15 mouse cellular contexts compared by ENCODE assay signal in the genomic region with DNA sequence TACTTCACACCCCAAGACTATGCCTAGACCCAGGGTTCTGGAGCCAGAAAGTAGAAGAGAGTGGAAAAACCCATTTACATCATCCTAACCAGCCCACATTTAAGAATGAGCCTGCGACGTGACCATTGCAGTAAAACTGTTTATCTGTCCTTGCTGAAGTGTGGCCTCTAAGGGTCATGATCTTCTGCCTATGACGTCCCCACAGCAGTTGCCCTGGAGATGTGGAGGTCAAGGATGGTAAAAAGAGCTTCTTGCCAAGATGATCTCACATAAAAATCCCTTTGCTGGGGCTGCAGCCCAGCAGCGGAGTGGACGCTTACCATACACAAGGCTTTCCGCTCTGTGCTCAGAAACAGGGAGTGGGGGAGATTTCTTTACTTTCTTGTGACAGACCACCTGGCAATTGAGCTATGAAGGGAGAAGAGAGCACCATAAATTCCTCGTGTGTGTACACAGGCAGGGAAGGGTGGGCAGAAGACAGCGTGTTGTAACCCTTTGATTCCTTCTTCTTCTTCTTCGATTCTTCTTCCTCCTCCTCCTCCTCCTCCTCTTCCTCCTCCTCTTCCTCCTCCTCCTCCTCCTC.
DNase-seq lines count a peak whose midpoint lies in the region; ATAC-seq and TF ChIP-seq lines count a peak whose summit lies in the region.
"Had no signal": no experiment of that assay in that cellular context is flagged by ENCODE, and none has a peak within 500 bp of the region (broad histone marks: within the 10 kb centered on the region; RNA-seq: fewer than 3 reads in every experiment).

No protein-coding gene starts in this region.

- H3K27me3 ChIP-seq in forebrain, embryonic 10.5 days (ENCODE audit: poor library complexity, severe bottlenecking), result peaks cover 7% of the 10 kb centered on the region; the same call in 1 of the 2 replicates
- H3K27me3 ChIP-seq in forebrain, embryonic 13.5 days, result 0 out of 2 replicates have a peak, but pooled peaks cover 3% of the 10 kb centered on the region
- H3K27me3 ChIP-seq in kidney, embryonic 15.5 days, result no peaks in the 10 kb centered on the region
- H3K27me3 ChIP-seq in intestine, postnatal 0 days (replicated peaks; ENCODE audit: control insufficient read depth, insufficient read depth, low read length), result no peaks in the 10 kb centered on the region
- H3K27me3 ChIP-seq: hindbrain, embryonic 15.5 days; neural tube, embryonic 13.5 days had no signal

- WGBS in forebrain, embryonic 10.5 days, result 84% methylated on average over 9 of the region's 9 CpGs
- WGBS in forebrain, embryonic 13.5 days, result 86% methylated on average over 9 of the region's 9 CpGs
- 27% methylated on average over 9 of the region's 9 CpGs for WGBS in kidney, embryonic 15.5 days
- 36% methylated on average over 9 of the region's 9 CpGs for WGBS in intestine, postnatal 0 days

- no peak overlapping the region for H3K4me3 ChIP-seq in forebrain, embryonic 10.5 days
- H3K4me3 ChIP-seq in forebrain, embryonic 13.5 days, result no peak overlapping the region
- H3K4me3 ChIP-seq in kidney, embryonic 15.5 days (replicated peaks), result no peak overlapping the region
- no peak overlapping the region for H3K4me3 ChIP-seq in intestine, postnatal 0 days (ENCODE audit: low read depth, low read length)
- H3K4me3 ChIP-seq: hindbrain, embryonic 15.5 days; liver, embryonic 13.5 days; neural tube, embryonic 13.5 days had no signal

- H3K27ac ChIP-seq in forebrain, embryonic 10.5 days, result 0 out of 2 replicates have a peak overlapping the region, but pooled peaks have one; percentile 15
- H3K27ac ChIP-seq in forebrain, embryonic 13.5 days, result no peak overlapping the region
- H3K27ac ChIP-seq in kidney, embryonic 15.5 days, result peak overlapping the region; percentile 68
- H3K27ac ChIP-seq in intestine, postnatal 0 days (ENCODE audit: low read depth, low read length), result no peak overlapping the region
- H3K27ac ChIP-seq: hindbrain, embryonic 15.5 days; liver, embryonic 13.5 days; neural tube, embryonic 13.5 days had no signal

- no peak for TF ChIP-seq CTCF in intestine, postnatal 0 days (IDR thresholded peaks at IDR 0.05; ENCODE audit: low read depth)

- no peaks in the 10 kb centered on the region for H3K9me3 ChIP-seq in forebrain, embryonic 10.5 days
- H3K9me3 ChIP-seq in forebrain, embryonic 13.5 days (replicated peaks), result no peaks in the 10 kb centered on the region
- no peaks in the 10 kb centered on the region for H3K9me3 ChIP-seq in kidney, embryonic 15.5 days (replicated peaks)
- H3K9me3 ChIP-seq in intestine, postnatal 0 days (ENCODE audit: control insufficient read depth), result no peaks in the 10 kb centered on the region
- H3K9me3 ChIP-seq: G1E; hindbrain, embryonic 15.5 days; liver, embryonic 13.5 days; neural tube, embryonic 13.5 days had no signal

- peaks cover 45% of the 10 kb centered on the region for H3K4me1 ChIP-seq in forebrain, embryonic 10.5 days
- H3K4me1 ChIP-seq in forebrain, embryonic 13.5 days, result peaks cover 18% of the 10 kb centered on the region
- peaks cover 71% of the 10 kb centered on the region for H3K4me1 ChIP-seq in kidney, embryonic 15.5 days
- H3K4me1 ChIP-seq in intestine, postnatal 0 days (replicated peaks; ENCODE audit: control insufficient read depth, insufficient read depth, low read length), result peaks cover 4% of the 10 kb centered on the region; the same call in 1 of the 2 replicates

- no peak overlapping the region for H3K9ac ChIP-seq in forebrain, embryonic 13.5 days
- no peak overlapping the region for H3K9ac ChIP-seq in kidney, embryonic 15.5 days
- no peak overlapping the region for H3K9ac ChIP-seq in intestine, postnatal 0 days (ENCODE audit: low read depth, low read length)
- H3K9ac ChIP-seq: hindbrain, embryonic 15.5 days; liver, embryonic 13.5 days; neural tube, embryonic 13.5 days had no signal

- no peak for ATAC-seq in forebrain, embryonic 13.5 days
- 0 out of 2 replicates have a peak, but pooled peaks have one; percentile 22 for ATAC-seq in kidney, embryonic 15.5 days (replicated peaks; ENCODE audit: low FRiP score)
- 0 out of 2 replicates have a peak, but pooled peaks have one; percentile 12 for ATAC-seq in intestine, postnatal 0 days

- no peaks in the 10 kb centered on the region for H3K36me3 ChIP-seq in forebrain, embryonic 10.5 days (replicated peaks)
- no peaks in the 10 kb centered on the region for H3K36me3 ChIP-seq in forebrain, embryonic 13.5 days (ENCODE audit: poor library complexity, severe bottlenecking)
- no peaks in the 10 kb centered on the region for H3K36me3 ChIP-seq in kidney, embryonic 15.5 days
- H3K36me3 ChIP-seq in intestine, postnatal 0 days (ENCODE audit: control insufficient read depth, insufficient read depth), result no peaks in the 10 kb centered on the region
- H3K36me3 ChIP-seq: G1E; hindbrain, embryonic 15.5 days; liver, embryonic 13.5 days; neural tube, embryonic 13.5 days had no signal

- no peak overlapping the region for H3K4me2 ChIP-seq in forebrain, embryonic 13.5 days
- no peak overlapping the region for H3K4me2 ChIP-seq in kidney, embryonic 15.5 days
- H3K4me2 ChIP-seq in intestine, postnatal 0 days (replicated peaks; ENCODE audit: low read depth), result no peak overlapping the region
- H3K4me2 ChIP-seq: hindbrain, embryonic 15.5 days; liver, embryonic 13.5 days; neural tube, embryonic 13.5 days had no signal

- no peak for DNase-seq in forebrain, embryonic 10.5 days (ENCODE audit: extremely low spot score, low spot score)
- DNase-seq in kidney, adult 11 months, result no peak
- DNase-seq in adrenal gland, postnatal 10 days, result peak; percentile 74
- DNase-seq in frontal cortex, postnatal 36 days (ENCODE audit: low spot score in 2 of 2), result no peak
- DNase-seq in cerebellum, adult 9-11 months, result no peak
- DNase-seq: B cell, adult 2 months; cerebellum, postnatal 36 days; liver, embryonic 13.5 days; thymus, postnatal 25 days had no signal

Comparison
In these comparisons a context has a peak if more than half of its experiments do, and no peak if none do; other contexts are left out.
1. H3K27ac ChIP-seq: peak in forebrain, embryonic 10.5 days (single experiment) and kidney, embryonic 15.5 days (single experiment); none in forebrain, embryonic 13.5 days (single experiment) and intestine, postnatal 0 days (single experiment).